Mouse (Mus musculus) testis, postnatal 14 days (tissue): ENCODE results near the gene Dip2c.

ENCODE experiments used
- DNase-seq: peaks from one replicate; pipeline ENCODE4 v3.0.0; 2021; ENCODE audit warnings: low spot score

Gene Dip2c

GRCm38 (mm10) chr13:9329307-9329915 lies 53.1 kb downstream of the Dip2c start:
- DNase-seq: no peak

GRCm38 (mm10) chr13:9333187-9333586 lies 56.9 kb downstream of the Dip2c start:
- DNase-seq: no peak

GRCm38 (mm10) chr13:9340293-9340692 lies 64.0 kb downstream of the Dip2c start:
- DNase-seq: no peak

GRCm38 (mm10) chr13:9342696-9343095 lies 66.4 kb downstream of the Dip2c start:
- DNase-seq: no peak

- DNase-seq: no peak
Observed at GRCm38 (mm10) chr13:9347448-9347847, 71.1 kb downstream of the Dip2c start.

- peak; percentile 11 for DNase-seq
Observed at GRCm38 (mm10) chr13:9350670-9351069, 74.3 kb downstream of the Dip2c start.

GRCm38 (mm10) chr13:9353890-9354289 lies 77.6 kb downstream of the Dip2c start:
- no peak for DNase-seq

- no peak for DNase-seq
Observed at GRCm38 (mm10) chr13:9355331-9355730, 79.0 kb downstream of the Dip2c start.

GRCm38 (mm10) chr13:9361457-9361856 lies 85.1 kb downstream of the Dip2c start:
- DNase-seq: no peak

GRCm38 (mm10) chr13:9371387-9371786 lies 95.1 kb downstream of the Dip2c start:
- no peak for DNase-seq

- DNase-seq: no peak
Observed at GRCm38 (mm10) chr13:9377130-9377529, 100.8 kb downstream of the Dip2c start.

GRCm38 (mm10) chr13:9380740-9381410 lies 104.5 kb downstream of the Dip2c start:
- no peak for DNase-seq

GRCm38 (mm10) chr13:9388017-9388416 lies 111.7 kb downstream of the Dip2c start:
- no peak for DNase-seq

- no peak for DNase-seq
Observed at GRCm38 (mm10) chr13:9389334-9389733, 113.0 kb downstream of the Dip2c start.

- DNase-seq: no peak
Observed at GRCm38 (mm10) chr13:9390204-9390804, 114.0 kb downstream of the Dip2c start.

GRCm38 (mm10) chr13:9393470-9393869 lies 117.1 kb downstream of the Dip2c start:
- no peak for DNase-seq

- DNase-seq: no peak
Observed at GRCm38 (mm10) chr13:9395286-9395685, 119.0 kb downstream of the Dip2c start.

GRCm38 (mm10) chr13:9398846-9399245 lies 122.5 kb downstream of the Dip2c start:
- no peak for DNase-seq

GRCm38 (mm10) chr13:9405399-9405798 lies 129.1 kb downstream of the Dip2c start:
- no peak for DNase-seq

- peak; percentile 19 for DNase-seq
Observed at GRCm38 (mm10) chr13:9408983-9409382, 132.7 kb downstream of the Dip2c start.

- DNase-seq: no peak
Observed at GRCm38 (mm10) chr13:9418441-9418840, 142.1 kb downstream of the Dip2c start.

- DNase-seq: no peak
Observed at GRCm38 (mm10) chr13:9419213-9419612, 142.9 kb downstream of the Dip2c start.

- no peak for DNase-seq
Observed at GRCm38 (mm10) chr13:9421949-9422348, 145.6 kb downstream of the Dip2c start.

GRCm38 (mm10) chr13:9422876-9423275 lies 146.5 kb downstream of the Dip2c start:
- no peak for DNase-seq
